Mouse (Mus musculus): ENCODE measurements around the gene Upk3b.

DNA sequence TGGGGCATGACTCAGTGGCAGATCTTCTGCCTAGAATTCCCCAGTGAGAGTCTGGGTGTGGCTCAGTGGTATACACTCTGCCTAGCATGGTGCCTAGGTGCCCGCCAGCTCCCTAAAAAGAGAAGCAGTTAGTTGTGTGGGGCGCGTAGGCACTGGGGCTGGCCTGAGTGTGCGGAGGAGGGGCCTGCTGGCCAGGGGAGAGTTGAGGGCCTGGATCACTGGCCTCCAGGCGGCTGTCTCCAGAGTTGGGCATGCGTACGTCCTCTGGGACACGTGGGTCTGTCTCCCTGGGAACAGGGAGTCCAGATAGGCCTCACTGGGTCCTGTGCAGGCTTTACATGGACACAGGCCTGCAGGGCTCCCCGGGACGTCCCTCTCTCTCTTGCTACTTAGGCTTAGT, 23.4 kb upstream of the Upk3b start:
- TF ChIP-seq CTCF (IDR thresholded peaks at IDR 0.05; ENCODE audit: borderline replicate concordance, extremely low read depth, insufficient read depth, insufficient read length) (no peak), POLR2A (IDR thresholded peaks at IDR 0.05; ENCODE audit: borderline replicate concordance, extremely low read depth, insufficient read depth, insufficient read length, poor library complexity, severe bottlenecking) (no peak)
